Mouse (Mus musculus): ENCODE results near the gene Cdc42bpa.

The Cdc42bpa gene

DNA sequence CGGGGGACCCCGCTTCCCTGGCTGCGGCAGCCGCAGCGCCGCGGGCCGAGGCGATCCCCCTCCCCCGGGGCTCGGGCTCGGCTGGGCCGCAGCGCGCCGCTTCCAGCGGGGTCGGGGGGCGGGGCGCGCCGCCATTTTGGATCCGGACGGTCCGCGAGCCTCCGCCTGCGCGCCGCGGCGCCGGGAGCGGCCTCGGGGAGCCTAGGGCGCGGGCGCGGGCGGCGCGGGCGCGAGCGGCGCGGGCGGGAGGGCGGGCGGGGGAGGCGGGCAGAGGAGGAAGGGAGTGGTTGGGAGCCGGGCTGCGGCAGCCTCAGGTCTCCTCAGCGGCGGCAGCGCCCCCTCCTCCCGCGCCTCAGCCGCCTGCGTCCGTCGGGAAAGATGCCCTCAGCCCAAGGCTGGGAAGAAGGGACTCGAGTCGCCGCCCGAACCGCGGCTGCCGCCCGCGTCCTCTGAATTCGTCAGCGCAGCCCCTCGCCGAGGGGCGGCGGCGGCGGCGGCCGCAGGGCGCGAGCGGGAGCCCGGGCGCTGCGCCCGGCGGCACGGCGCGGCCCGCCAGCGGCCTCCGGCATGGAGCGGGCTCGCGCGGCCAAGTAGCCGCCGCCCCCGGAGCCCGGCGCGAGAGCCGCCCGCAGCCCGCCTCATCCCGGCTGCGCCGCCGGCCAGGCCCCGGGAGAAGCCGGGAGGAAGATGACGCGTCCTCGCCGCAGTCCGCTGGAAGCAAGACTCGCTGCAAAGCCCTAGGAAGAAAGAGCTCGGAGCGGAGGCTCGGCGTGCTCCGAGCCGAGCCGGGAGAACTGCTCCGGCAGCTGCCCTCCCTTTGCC is at the start of gene Cdc42bpa:
Gene Cdc42bpa, plus strand, starts transcription at position 752 of the 822 bp plus-strand sequence.
- in situ Hi-C loops (cut with MboI, MseI) = loop anchor here in 1 of 2 experiments (10.0 kb wide), 1 partner anchor 1485 kb away; no protein-coding TSS in a partner anchor

DNA sequence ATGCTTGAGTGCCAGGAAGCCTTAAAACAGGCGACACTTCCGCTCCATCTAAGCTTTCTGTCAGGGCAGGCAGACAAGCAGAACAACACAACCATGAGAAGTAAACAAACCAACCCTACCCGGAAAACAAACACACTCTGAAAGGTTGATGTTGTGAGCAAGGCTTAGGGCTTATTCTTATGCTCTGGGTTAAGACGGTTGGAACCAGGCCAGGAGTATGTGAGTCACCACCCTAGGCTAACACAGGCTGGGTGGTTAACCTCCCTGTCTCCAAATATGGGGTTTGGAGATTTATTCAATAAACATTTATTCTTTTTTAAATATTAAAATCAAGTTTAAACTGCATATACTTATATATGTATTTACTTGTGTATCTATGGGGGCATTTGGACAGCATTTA is 46.8 kb upstream of the Cdc42bpa start:
- in situ Hi-C loops (cut with MboI, MseI) = no loop called here

GRCm38 (mm10) chr1:179917036-179917435 is 43.2 kb upstream of the Cdc42bpa start:
- in situ Hi-C loops (cut with MboI, MseI) = no loop called here

- in situ Hi-C loops (cut with MboI, MseI) = no loop called here
Measured at GRCm38 (mm10) chr1:179917481-179917880, 42.8 kb upstream of the Cdc42bpa start.

GRCm38 (mm10) chr1:179919656-179920436 is 40.4 kb upstream of the Cdc42bpa start:
- in situ Hi-C loops (cut with MboI, MseI) = no loop called here

- in situ Hi-C loops (cut with MboI, MseI) = no loop called here
Measured at GRCm38 (mm10) chr1:179923661-179924405, 36.4 kb upstream of the Cdc42bpa start.

GRCm38 (mm10) chr1:179926240-179926639 is 34.0 kb upstream of the Cdc42bpa start:
- in situ Hi-C loops (cut with MboI, MseI) = loop anchor here in 1 of 2 experiments (5.0 kb wide), 1 partner anchor 54 kb away; no protein-coding TSS in a partner anchor

DNA sequence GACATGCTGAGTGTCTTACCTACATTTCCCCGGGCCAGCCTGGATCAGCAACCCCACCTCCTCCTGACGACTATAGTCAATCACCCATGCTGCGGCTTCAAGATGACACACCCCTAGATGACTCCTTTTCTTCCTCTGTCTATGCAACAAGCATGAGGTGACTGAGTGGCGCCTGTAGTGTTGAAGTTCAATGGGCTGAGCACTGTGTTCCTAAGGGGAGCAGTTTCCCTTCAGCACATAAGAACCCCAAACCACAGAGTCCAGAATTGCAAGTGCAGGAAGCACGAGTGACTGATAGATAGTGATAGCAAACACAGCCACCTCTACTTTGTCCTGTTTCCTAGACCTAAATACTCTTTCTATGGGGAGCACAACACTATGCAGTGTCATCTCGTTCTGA is 33.2 kb upstream of the Cdc42bpa start:
- in situ Hi-C loops (cut with MboI, MseI) = loop anchor here in 1 of 2 experiments (5.0 kb wide), 1 partner anchor 55 kb away; no protein-coding TSS in a partner anchor

DNA sequence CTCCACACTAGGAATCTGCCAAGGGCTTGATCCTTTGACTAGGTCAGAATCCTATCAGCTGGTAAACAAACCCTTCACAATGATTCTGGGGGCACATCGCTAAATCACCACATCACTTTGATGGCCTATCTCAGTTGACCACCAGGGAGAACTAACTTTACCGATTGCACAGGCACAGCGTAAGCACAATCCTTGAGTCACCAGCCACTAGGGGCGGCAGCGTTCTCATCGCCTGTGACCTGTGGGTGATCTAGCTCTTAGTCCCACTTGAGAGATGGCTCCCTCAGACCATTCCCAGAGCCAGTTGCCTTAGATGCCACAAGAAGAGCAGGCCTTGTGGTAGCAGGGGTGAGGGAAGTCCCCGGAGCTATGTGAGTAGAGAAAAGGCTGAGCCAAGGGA is 31.4 kb upstream of the Cdc42bpa start:
- in situ Hi-C loops (cut with MboI, MseI) = loop anchor here in 1 of 2 experiments (5.0 kb wide), 1 partner anchor 57 kb away; no protein-coding TSS in a partner anchor

- in situ Hi-C loops (cut with MboI, MseI) = no loop called here
Measured at GRCm38 (mm10) chr1:179931247-179931646, 29.0 kb upstream of the Cdc42bpa start.

DNA sequence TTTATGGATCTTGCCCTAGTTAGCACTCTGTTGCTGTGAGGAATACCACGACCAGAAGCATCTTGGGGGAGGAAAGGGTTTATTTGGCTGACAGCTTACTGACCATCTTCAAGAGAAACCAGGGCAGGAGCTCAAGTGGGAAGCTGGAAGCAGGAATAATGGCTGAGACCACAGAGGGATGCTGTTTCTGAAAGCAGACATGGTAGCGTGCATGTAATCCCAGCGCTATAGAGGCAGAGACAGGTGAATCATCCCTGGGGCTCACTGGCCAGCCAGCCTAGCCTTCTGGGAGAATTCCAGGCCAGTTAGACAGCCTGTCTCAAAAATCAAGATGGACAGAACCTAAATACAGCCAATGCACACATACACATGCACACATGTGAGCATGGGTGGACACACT is 26.2 kb upstream of the Cdc42bpa start:
- in situ Hi-C loops (cut with MboI, MseI) = no loop called here

DNA sequence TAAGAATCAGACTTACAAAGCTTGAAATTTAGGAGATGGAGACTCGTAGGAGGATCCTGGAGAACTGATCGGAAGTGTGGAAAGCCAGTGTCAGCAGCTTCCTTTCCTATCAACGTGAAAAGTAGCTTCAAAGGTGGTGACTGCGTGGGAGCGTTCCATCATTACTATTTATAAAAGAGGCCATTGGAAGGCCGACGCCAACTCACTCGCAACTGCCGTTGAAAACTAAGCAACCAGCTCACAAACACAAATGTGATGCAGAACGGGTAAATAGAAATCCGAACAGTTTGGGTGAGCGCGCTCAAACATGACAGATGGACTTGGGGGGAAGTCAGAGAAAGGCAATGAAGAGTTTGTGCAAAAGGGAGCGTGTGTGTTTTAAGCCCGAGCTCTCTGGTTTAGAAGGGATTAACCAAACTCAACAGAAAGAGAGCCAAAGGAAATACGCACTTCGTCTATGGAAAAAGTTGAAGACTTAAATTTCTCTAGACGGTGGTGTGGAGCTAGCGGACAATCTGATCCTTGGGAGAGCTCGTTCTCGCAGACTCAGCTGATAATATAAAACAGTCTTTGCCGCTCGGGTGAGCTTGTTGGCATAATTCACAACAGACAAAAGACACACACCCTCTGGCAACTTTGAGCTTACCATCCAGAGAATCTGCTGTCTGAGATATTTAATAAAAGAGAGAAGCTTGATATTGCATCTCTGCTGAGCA is 20.0 kb upstream of the Cdc42bpa start:
- in situ Hi-C loops (cut with MboI, MseI) = no loop called here

GRCm38 (mm10) chr1:179940787-179941352 is 19.4 kb upstream of the Cdc42bpa start:
- in situ Hi-C loops (cut with MboI, MseI) = no loop called here

DNA sequence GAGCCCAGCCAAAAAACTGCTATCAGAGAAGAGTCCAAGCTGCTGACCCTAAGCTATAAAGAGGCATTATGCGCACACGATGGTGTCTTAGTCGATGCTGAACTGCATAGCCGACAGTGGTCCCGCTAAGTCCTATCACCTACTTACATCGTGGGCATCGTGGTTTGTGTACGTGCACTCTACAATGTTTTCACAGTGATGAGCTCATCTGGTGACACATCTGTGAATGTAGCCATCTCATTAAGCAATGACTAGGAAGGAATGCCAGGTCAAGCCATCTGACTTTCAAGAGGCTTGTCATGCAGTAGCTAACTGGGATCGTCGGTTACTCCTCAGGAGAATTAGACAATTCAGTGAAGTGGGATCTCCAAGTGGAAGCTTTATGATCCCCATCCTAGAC is 15.3 kb upstream of the Cdc42bpa start:
- in situ Hi-C loops (cut with MboI, MseI) = no loop called here

- in situ Hi-C loops (cut with MboI, MseI) = no loop called here
Measured at GRCm38 (mm10) chr1:179946616-179947015, 13.7 kb upstream of the Cdc42bpa start.

DNA sequence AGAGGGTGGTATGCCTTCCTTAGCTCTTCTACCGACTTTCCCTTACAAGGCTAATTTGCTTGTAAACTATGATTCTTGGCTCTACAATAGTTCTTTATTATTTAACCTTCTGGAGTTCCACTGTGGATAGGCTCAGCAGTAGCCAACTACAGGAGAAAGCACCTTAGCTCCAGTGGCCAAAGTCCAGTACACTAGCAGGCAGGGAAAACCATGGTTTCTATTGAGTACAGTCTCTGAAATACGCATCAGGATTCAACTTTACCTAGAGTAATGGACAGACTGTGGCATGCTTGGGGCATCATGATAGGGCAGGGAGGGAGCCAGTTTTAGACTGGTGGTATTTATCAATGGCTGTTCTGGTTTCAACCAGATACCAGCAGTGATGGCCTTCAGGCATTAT is 12.6 kb upstream of the Cdc42bpa start:
- in situ Hi-C loops (cut with MboI, MseI) = no loop called here

- in situ Hi-C loops (cut with MboI, MseI) = no loop called here
Measured at GRCm38 (mm10) chr1:179951597-179951996, 8.7 kb upstream of the Cdc42bpa start.

DNA sequence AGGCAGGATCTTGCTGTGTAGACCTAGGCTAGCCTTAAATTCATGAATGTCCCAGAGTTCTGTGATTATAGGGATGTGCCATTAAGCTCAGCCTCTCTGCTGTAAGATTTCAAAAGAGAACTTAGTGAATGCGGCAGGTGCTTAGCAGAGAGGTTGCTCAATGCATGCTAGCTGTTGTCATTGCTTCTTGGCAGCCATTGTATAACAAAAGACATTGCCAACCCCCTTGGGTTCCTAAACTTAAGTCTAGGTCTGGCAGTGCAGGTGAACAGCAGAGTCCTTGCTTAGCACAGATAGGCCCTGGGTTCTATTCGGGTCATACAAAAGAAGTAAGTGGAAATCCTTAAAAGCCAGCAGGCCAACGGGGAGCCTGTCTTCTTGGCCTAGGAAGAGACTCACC is 7.0 kb upstream of the Cdc42bpa start:
- in situ Hi-C loops (cut with MboI, MseI) = no loop called here

GRCm38 (mm10) chr1:179957431-179957830 is 2.8 kb upstream of the Cdc42bpa start:
- in situ Hi-C loops (cut with MboI, MseI) = no loop called here

GRCm38 (mm10) chr1:179958871-179959720 is 1.2 kb upstream of the Cdc42bpa start:
- in situ Hi-C loops (cut with MboI, MseI) = no loop called here
